Mouse (Mus musculus): ENCODE data around the gene Gars. TPM values are rescaled to one million over a fixed set of nuclear protein-coding genes. Genes with fewer than 3 reads are reported as not detected.

Gene Gars
- 197 TPM in 2 replicates for polyA plus RNA-seq (2015; fragmentation: Nextera tagmentation; extraction: Ambion mirVana)

- peak; percentile 97 for ATAC-seq (ENCODE audit: low FRiP score, low read depth)
- peak within 1 kb of the TSS; percentile 92 for H3K9ac ChIP-seq
- peak within 1 kb of the TSS; percentile 91 for H3K27ac ChIP-seq (replicated peaks)
- H3K4me2 ChIP-seq: peak within 1 kb of the TSS; percentile 85
- no peaks in the 10 kb centered on the region for H3K36me3 ChIP-seq
- H3K4me1 ChIP-seq (replicated peaks): peaks cover 27% of the 10 kb centered on the region
- H3K4me3 ChIP-seq: peak within 1 kb of the TSS; percentile 79
- under 1% methylated on average over 86 of the region's 87 CpGs for WGBS
- no peaks in the 10 kb centered on the region for H3K27me3 ChIP-seq
- no peaks in the 10 kb centered on the region for H3K9me3 ChIP-seq
Measured at GRCm38 (mm10) chr6:55037799-55038670, at the start of gene Gars. Gene Gars, plus strand, starts transcription at chr6:55038007.

GRCm38 (mm10) chr6:54988141-54988540 lies 49.7 kb upstream of the Gars start:
- WGBS: 92% methylated on average over 6 of the region's 6 CpGs
- no peak overlapping the region for H3K9ac ChIP-seq
- peaks cover 9% of the 10 kb centered on the region for H3K4me1 ChIP-seq (replicated peaks)
- no peak overlapping the region for H3K4me2 ChIP-seq
- no peak overlapping the region for H3K27ac ChIP-seq (replicated peaks)
- H3K27me3 ChIP-seq: no peaks in the 10 kb centered on the region
- no peaks in the 10 kb centered on the region for H3K9me3 ChIP-seq
- no peaks in the 10 kb centered on the region for H3K36me3 ChIP-seq
- H3K4me3 ChIP-seq: no peak overlapping the region
- ATAC-seq (ENCODE audit: low FRiP score, low read depth): no peak

GRCm38 (mm10) chr6:54991189-54991588 lies 46.6 kb upstream of the Gars start:
- Histone ChIP-seq H3K4me3 (no peak overlapping the region), H3K9me3 (no peaks in the 10 kb centered on the region), H3K4me1 (replicated peaks) (peaks cover 12% of the 10 kb centered on the region), H3K4me2 (no peak overlapping the region), H3K27me3 (no peaks in the 10 kb centered on the region), H3K27ac (replicated peaks) (no peak overlapping the region), H3K36me3 (no peaks in the 10 kb centered on the region), H3K9ac (no peak overlapping the region)
- ATAC-seq (ENCODE audit: low FRiP score, low read depth): no peak
- 86% methylated on average over 2 of the region's 2 CpGs for WGBS

GRCm38 (mm10) chr6:54992141-54992540 lies 45.7 kb upstream of the Gars start:
- WGBS: 2% methylated on average over 7 of the region's 7 CpGs
- H3K4me3 ChIP-seq: peak overlapping the region; percentile 55
- H3K36me3 ChIP-seq: no peaks in the 10 kb centered on the region
- no peaks in the 10 kb centered on the region for H3K27me3 ChIP-seq
- H3K4me2 ChIP-seq: peak overlapping the region; percentile 81
- peaks cover 12% of the 10 kb centered on the region for H3K4me1 ChIP-seq (replicated peaks)
- H3K9me3 ChIP-seq: no peaks in the 10 kb centered on the region
- peak overlapping the region; percentile 56 for H3K27ac ChIP-seq (replicated peaks)
- ATAC-seq (ENCODE audit: low FRiP score, low read depth): no peak
- peak overlapping the region; percentile 60 for H3K9ac ChIP-seq

GRCm38 (mm10) chr6:54992734-54993260 lies 45.0 kb upstream of the Gars start, which contains the start of gene Ggct:
Gene Ggct, minus strand, starts transcription at chr6:54992950.
- Histone ChIP-seq H3K4me2 (peak within 1 kb of the TSS; percentile 81), H3K36me3 (no peaks in the 10 kb centered on the region), H3K9me3 (no peaks in the 10 kb centered on the region), H3K27me3 (no peaks in the 10 kb centered on the region), H3K27ac (replicated peaks) (peak within 1 kb of the TSS; percentile 56), H3K4me3 (peak within 1 kb of the TSS; percentile 55), H3K4me1 (replicated peaks) (peaks cover 12% of the 10 kb centered on the region), H3K9ac (peak within 1 kb of the TSS; percentile 60)
- WGBS: under 1% methylated on average over 40 of the region's 41 CpGs
- peak; percentile 100 for ATAC-seq (ENCODE audit: low FRiP score, low read depth)

GRCm38 (mm10) chr6:54996361-54996760 lies 41.4 kb upstream of the Gars start:
- no peak overlapping the region for H3K4me3 ChIP-seq
- ATAC-seq (ENCODE audit: low FRiP score, low read depth): no peak
- peaks cover 12% of the 10 kb centered on the region for H3K4me1 ChIP-seq (replicated peaks)
- H3K9me3 ChIP-seq: no peaks in the 10 kb centered on the region
- H3K27ac ChIP-seq (replicated peaks): no peak overlapping the region
- no peak overlapping the region for H3K9ac ChIP-seq
- H3K27me3 ChIP-seq: no peaks in the 10 kb centered on the region
- no peaks in the 10 kb centered on the region for H3K36me3 ChIP-seq
- WGBS: 97% methylated on average over 3 of the region's 3 CpGs
- no peak overlapping the region for H3K4me2 ChIP-seq

- H3K27me3 ChIP-seq: no peaks in the 10 kb centered on the region
- H3K4me1 ChIP-seq (replicated peaks): 0 out of 2 replicates have a peak, but pooled peaks cover 3% of the 10 kb centered on the region
- no peak for ATAC-seq (ENCODE audit: low FRiP score, low read depth)
- no peak overlapping the region for H3K4me3 ChIP-seq
- no peak overlapping the region for H3K4me2 ChIP-seq
- H3K36me3 ChIP-seq: no peaks in the 10 kb centered on the region
- H3K27ac ChIP-seq (replicated peaks): no peak overlapping the region
- H3K9ac ChIP-seq: no peak overlapping the region
- H3K9me3 ChIP-seq: no peaks in the 10 kb centered on the region
- 87% methylated on average over 6 of the region's 6 CpGs for WGBS
Measured at GRCm38 (mm10) chr6:54997726-54998125, 40.1 kb upstream of the Gars start.

- Histone ChIP-seq H3K9me3 (no peaks in the 10 kb centered on the region), H3K4me1 (replicated peaks) (no peaks in the 10 kb centered on the region), H3K27ac (replicated peaks) (no peak overlapping the region), H3K4me3 (no peak overlapping the region), H3K9ac (no peak overlapping the region), H3K27me3 (no peaks in the 10 kb centered on the region), H3K36me3 (no peaks in the 10 kb centered on the region), H3K4me2 (no peak overlapping the region)
- WGBS: 89% methylated on average over 4 of the region's 4 CpGs
- ATAC-seq (ENCODE audit: low FRiP score, low read depth): no peak
Measured at GRCm38 (mm10) chr6:55001320-55001719, 36.5 kb upstream of the Gars start.

GRCm38 (mm10) chr6:55002438-55002837 lies 35.4 kb upstream of the Gars start:
- Histone ChIP-seq H3K36me3 (no peaks in the 10 kb centered on the region), H3K9me3 (no peaks in the 10 kb centered on the region), H3K9ac (no peak overlapping the region), H3K4me3 (no peak overlapping the region), H3K27me3 (no peaks in the 10 kb centered on the region), H3K4me1 (replicated peaks) (no peaks in the 10 kb centered on the region), H3K4me2 (no peak overlapping the region), H3K27ac (replicated peaks) (no peak overlapping the region)
- ATAC-seq (ENCODE audit: low FRiP score, low read depth): no peak
- 82% methylated on average over 4 of the region's 4 CpGs for WGBS

GRCm38 (mm10) chr6:55003559-55003958 lies 34.2 kb upstream of the Gars start:
- Histone ChIP-seq H3K4me1 (replicated peaks) (no peaks in the 10 kb centered on the region), H3K9ac (no peak overlapping the region), H3K4me3 (no peak overlapping the region), H3K27ac (replicated peaks) (no peak overlapping the region), H3K36me3 (no peaks in the 10 kb centered on the region), H3K4me2 (no peak overlapping the region), H3K9me3 (no peaks in the 10 kb centered on the region), H3K27me3 (no peaks in the 10 kb centered on the region)
- ATAC-seq (ENCODE audit: low FRiP score, low read depth): no peak
- WGBS: 83% methylated on average over 4 of the region's 4 CpGs

- ATAC-seq (ENCODE audit: low FRiP score, low read depth): no peak
- Histone ChIP-seq H3K27ac (replicated peaks) (no peak overlapping the region), H3K9ac (no peak overlapping the region), H3K4me2 (no peak overlapping the region), H3K27me3 (no peaks in the 10 kb centered on the region), H3K9me3 (no peaks in the 10 kb centered on the region), H3K4me3 (no peak overlapping the region), H3K4me1 (replicated peaks) (peaks cover 10% of the 10 kb centered on the region), H3K36me3 (no peaks in the 10 kb centered on the region)
- WGBS: 90% methylated on average over 8 of the region's 8 CpGs
Measured at GRCm38 (mm10) chr6:55008401-55008800, 29.4 kb upstream of the Gars start.

- peak; percentile 83 for ATAC-seq (ENCODE audit: low FRiP score, low read depth)
- no peak overlapping the region for H3K9ac ChIP-seq
- 11% methylated on average over 16 of the region's 16 CpGs for WGBS
Measured at GRCm38 (mm10) chr6:55009391-55010230, 28.2 kb upstream of the Gars start.

More at GRCm38 (mm10) chr6:55009391-55010230, 28.2 kb upstream of the Gars start:
- H3K9me3 ChIP-seq: no peaks in the 10 kb centered on the region
- peaks cover 10% of the 10 kb centered on the region for H3K4me1 ChIP-seq (replicated peaks)
- no peaks in the 10 kb centered on the region for H3K27me3 ChIP-seq
- H3K36me3 ChIP-seq: no peaks in the 10 kb centered on the region
- peak overlapping the region; percentile 49 for H3K4me2 ChIP-seq
- peak overlapping the region; percentile 22 for H3K4me3 ChIP-seq
- H3K27ac ChIP-seq (replicated peaks): peak overlapping the region; percentile 78

Measured in hindbrain, embryonic 15.5 days (tissue).